Mouse (Mus musculus): ENCODE results near the gene Cnnm4.
A peak's percentile ranks its signal among the peaks of the same experiment; 100 is the strongest.

Gene Cnnm4

GRCm38 (mm10) chr1:36471181-36472105, at the start of gene Cnnm4:
TSS of gene Cnnm4 (plus strand) at chr1:36471620.
- DNase-seq = peak; percentile 93

- no peak for DNase-seq
These were observed 41.9 kb upstream of the Cnnm4 start for GRCm38 (mm10) chr1:36429511-36429910.

GRCm38 (mm10) chr1:36432999-36433398, 38.4 kb upstream of the Cnnm4 start:
- no peak for DNase-seq

DNA sequence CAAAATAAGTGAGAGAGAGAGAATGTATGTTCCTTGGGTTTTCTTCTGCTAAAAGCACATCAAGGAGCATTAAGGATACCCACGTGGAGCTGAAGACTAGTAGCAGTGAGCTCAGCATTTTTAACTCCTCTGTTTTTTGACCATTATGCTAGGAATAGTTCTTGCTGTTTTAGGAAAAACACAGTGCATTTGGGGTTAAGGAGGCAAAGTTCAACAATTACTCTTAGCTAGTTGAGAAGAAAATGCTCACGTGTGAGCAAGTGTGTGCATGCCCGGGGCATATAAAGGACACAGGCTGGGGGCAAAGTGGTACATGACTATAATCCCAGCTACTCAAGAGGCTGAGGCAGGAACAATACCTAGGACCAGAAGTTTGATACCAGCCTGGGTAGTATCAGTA, 37.8 kb upstream of the Cnnm4 start:
- no peak for DNase-seq

DNA sequence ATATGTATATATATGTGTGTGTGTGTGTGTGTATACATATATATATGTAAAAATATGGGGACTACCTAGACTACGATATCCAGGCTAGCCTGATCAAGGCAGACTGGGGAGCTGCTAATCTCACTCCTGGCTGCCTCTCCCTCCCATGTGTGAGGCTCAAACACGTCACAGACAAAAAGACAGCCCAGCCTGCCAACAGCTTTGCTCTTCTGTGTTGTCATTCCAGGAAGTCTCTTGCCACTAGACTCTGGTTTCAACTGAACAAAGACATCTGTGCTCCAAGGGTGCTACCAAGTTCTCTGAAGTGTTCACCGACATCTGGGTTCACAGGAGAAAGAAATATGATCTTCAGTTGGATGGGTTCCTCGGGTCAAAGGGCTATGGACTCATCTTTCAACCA, 36.3 kb upstream of the Cnnm4 start:
- no peak for DNase-seq

- DNase-seq = no peak
These were observed 34.9 kb upstream of the Cnnm4 start for GRCm38 (mm10) chr1:36436515-36436914.

DNA sequence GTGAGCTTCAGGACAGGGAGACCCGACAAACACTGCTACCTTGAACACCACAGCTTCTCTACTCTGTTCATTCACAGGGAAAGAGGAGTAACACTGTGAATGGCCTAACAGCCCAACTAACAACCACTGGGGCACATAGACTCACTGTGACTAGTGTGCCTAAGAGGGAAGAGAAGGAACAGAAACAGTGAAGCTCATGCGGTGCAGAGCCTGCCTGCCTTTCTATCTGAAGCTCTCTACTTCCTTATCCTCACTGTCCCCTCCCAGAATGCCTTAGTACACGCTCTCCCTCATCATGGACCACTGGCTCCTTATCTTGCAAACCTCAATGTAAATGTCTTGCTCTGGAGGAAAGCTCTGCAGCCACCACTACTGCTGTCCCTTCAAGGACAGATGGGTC, 34.2 kb upstream of the Cnnm4 start:
- no peak for DNase-seq

GRCm38 (mm10) chr1:36441101-36441500, 30.3 kb upstream of the Cnnm4 start:
- no peak for DNase-seq

- peak; percentile 98 for DNase-seq
These were observed 26.7 kb upstream of the Cnnm4 start, which contains the start of gene Lman2l for GRCm38 (mm10) chr1:36444471-36445464. TSS of gene Lman2l (minus strand) at chr1:36445271.

- no peak for DNase-seq
These were observed 25.9 kb upstream of the Cnnm4 start for GRCm38 (mm10) chr1:36445508-36445907.

DNA sequence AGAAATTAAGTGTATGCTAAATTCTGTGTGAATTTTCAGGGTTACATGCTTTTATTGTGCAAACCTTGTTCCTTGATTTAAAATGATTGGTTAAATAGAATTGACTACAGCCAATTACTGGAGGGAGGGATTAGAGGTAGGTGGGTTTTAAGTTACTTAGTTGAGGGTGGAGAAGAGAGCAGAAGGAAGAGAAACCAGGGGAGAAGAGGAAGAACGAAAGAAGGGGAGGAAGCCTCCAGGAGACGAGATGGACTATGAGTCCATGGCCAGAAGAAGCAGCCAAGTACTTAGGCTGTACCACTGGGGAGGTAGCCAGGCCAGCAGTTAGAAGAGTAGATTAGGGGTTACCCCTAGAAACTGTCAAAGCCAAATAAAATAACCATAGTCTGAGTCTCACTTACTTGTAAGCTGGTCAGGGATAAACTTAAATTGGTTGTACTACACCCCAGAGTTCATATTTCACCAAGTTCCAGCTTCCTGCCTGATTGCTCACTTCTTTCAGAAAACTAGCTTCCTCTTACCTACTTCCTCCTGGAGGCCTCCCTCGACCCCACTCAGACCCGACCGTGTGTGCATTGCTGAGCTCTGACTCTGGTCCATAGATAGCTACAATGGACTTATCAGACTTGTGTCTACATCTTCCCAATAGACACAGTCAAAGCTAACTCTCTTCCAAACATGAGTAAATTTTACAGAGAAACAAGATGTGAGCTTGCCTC, 25.2 kb upstream of the Cnnm4 start:
- no peak for DNase-seq

DNA sequence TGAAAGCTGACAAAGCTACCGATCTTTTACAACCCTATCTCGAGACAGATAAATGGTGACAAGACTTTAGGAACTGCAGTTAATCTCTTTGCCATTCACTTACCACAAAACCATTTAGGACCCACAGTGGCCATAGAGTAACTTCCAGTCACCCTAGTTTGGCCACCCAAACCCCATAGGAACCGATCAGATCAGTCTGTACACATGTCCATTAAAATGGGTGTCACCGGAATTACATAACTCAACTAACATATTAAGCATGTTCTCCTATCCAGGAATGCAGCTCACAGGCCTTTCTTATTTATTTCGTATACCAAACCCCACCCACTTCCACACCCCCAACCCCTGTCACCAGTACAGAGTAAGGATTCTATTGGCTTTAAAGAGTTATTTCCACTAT, 24.6 kb upstream of the Cnnm4 start:
- no peak for DNase-seq

- no peak for DNase-seq
These were observed 17.2 kb upstream of the Cnnm4 start for GRCm38 (mm10) chr1:36454055-36454815.

- DNase-seq = no peak
These were observed 13.9 kb upstream of the Cnnm4 start for GRCm38 (mm10) chr1:36457388-36458014.

DNA sequence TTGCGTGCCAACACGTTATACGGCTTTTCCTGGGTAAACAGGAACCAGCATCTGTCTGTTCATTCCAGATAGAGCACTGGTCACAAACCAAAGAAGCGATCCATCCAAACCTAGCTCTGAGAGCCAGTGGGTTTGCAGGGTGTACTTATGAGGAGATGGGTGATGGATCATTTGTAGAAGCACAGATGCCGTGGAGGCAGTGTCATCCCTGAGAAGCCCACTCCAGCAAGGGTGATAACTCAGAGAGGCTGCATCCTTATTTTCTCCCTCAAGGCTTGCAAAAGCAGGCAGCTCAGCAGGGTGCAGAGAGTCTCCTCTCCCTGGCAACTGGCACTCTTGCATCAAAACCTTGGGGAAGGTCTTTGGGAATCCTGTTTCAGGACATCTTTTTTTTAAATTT, 13.3 kb upstream of the Cnnm4 start:
- no peak for DNase-seq

- no peak for DNase-seq
These were observed 9.6 kb upstream of the Cnnm4 start for GRCm38 (mm10) chr1:36461829-36462228.

GRCm38 (mm10) chr1:36465641-36466160, 5.7 kb upstream of the Cnnm4 start:
- DNase-seq = no peak

GRCm38 (mm10) chr1:36467446-36467845, 4.0 kb upstream of the Cnnm4 start:
- DNase-seq = peak; percentile 32

GRCm38 (mm10) chr1:36469811-36470444, 1.5 kb upstream of the Cnnm4 start:
- no peak for DNase-seq

- no peak for DNase-seq
These were observed 653 bp downstream of the Cnnm4 start for GRCm38 (mm10) chr1:36472106-36472440.

Data from retina, postnatal 1 day (tissue).